Mouse (Mus musculus): ENCODE measurements around the gene Smarcd3. TPM values are rescaled to one million over a fixed set of nuclear protein-coding genes. Genes with fewer than 3 reads are reported as not detected.

Gene Smarcd3
- polyA plus RNA-seq, 1 experiment from 2014 or later: 1.3 TPM

GRCm38 (mm10) chr5:24620116-24620515, 4.1 kb downstream of the Smarcd3 start:
- Histone ChIP-seq H3K4me2 (no peak overlapping the region), H3K9me3 (replicated peaks) (no peaks in the 10 kb centered on the region), H3K4me1 (replicated peaks) (no peaks in the 10 kb centered on the region), H3K36me3 (replicated peaks) (no peaks in the 10 kb centered on the region), H3K4me3 (replicated peaks) (no peak overlapping the region), H3K27ac (replicated peaks) (no peak overlapping the region), H3K27me3 (peaks cover 48% of the 10 kb centered on the region), H3K9ac (no peak overlapping the region)
- no peak for ATAC-seq (ENCODE audit: insufficient read depth)
- 57% methylated on average over 8 of the region's 8 CpGs for WGBS (ENCODE audit: insufficient replicate concordance)

GRCm38 (mm10) chr5:24618921-24619320, 5.3 kb downstream of the Smarcd3 start:
- WGBS (ENCODE audit: insufficient replicate concordance): 54% methylated on average over 3 of the region's 3 CpGs
- H3K4me2 ChIP-seq: no peak overlapping the region
- H3K27me3 ChIP-seq: peaks cover 36% of the 10 kb centered on the region

GRCm38 (mm10) chr5:24615097-24615496, 9.1 kb downstream of the Smarcd3 start:
- ATAC-seq (ENCODE audit: insufficient read depth): no peak
- H3K4me2 ChIP-seq: no peak overlapping the region
- 53% methylated on average over 6 of the region's 6 CpGs for WGBS (ENCODE audit: insufficient replicate concordance)

More at GRCm38 (mm10) chr5:24618921-24619320, 5.3 kb downstream of the Smarcd3 start:
- H3K36me3 ChIP-seq (replicated peaks): no peaks in the 10 kb centered on the region
- no peak overlapping the region for H3K27ac ChIP-seq (replicated peaks)
- H3K9ac ChIP-seq: no peak overlapping the region
- no peaks in the 10 kb centered on the region for H3K9me3 ChIP-seq (replicated peaks)
- H3K4me1 ChIP-seq (replicated peaks): no peaks in the 10 kb centered on the region
- no peak overlapping the region for H3K4me3 ChIP-seq (replicated peaks)
- no peak for ATAC-seq (ENCODE audit: insufficient read depth)

GRCm38 (mm10) chr5:24612302-24612649, 11.9 kb downstream of the Smarcd3 start:
- Histone ChIP-seq H3K27me3 (peaks cover 25% of the 10 kb centered on the region), H3K4me1 (replicated peaks) (no peaks in the 10 kb centered on the region), H3K4me2 (no peak overlapping the region), H3K9me3 (replicated peaks) (no peaks in the 10 kb centered on the region), H3K4me3 (replicated peaks) (no peak overlapping the region), H3K27ac (replicated peaks) (no peak overlapping the region), H3K36me3 (replicated peaks) (no peaks in the 10 kb centered on the region), H3K9ac (no peak overlapping the region)
- no peak for ATAC-seq (ENCODE audit: insufficient read depth)
- WGBS (ENCODE audit: insufficient replicate concordance): 72% methylated on average over 5 of the region's 5 CpGs

More at GRCm38 (mm10) chr5:24615097-24615496, 9.1 kb downstream of the Smarcd3 start:
- Histone ChIP-seq H3K27ac (replicated peaks) (no peak overlapping the region), H3K27me3 (peaks cover 2% of the 10 kb centered on the region; the same call in 1 of the 2 replicates), H3K4me3 (replicated peaks) (no peak overlapping the region), H3K36me3 (replicated peaks) (no peaks in the 10 kb centered on the region), H3K9me3 (replicated peaks) (no peaks in the 10 kb centered on the region), H3K4me1 (replicated peaks) (no peaks in the 10 kb centered on the region), H3K9ac (no peak overlapping the region)

- Histone ChIP-seq H3K27ac (replicated peaks) (no peak overlapping the region), H3K9ac (no peak overlapping the region), H3K9me3 (replicated peaks) (no peaks in the 10 kb centered on the region), H3K4me3 (replicated peaks) (no peak overlapping the region), H3K4me1 (replicated peaks) (no peaks in the 10 kb centered on the region), H3K4me2 (no peak overlapping the region), H3K36me3 (replicated peaks) (no peaks in the 10 kb centered on the region), H3K27me3 (peaks cover 32% of the 10 kb centered on the region)
- 58% methylated on average over 7 of the region's 7 CpGs for WGBS (ENCODE audit: insufficient replicate concordance)
- no peak for ATAC-seq (ENCODE audit: insufficient read depth)
These were observed 12.6 kb downstream of the Smarcd3 start for GRCm38 (mm10) chr5:24611366-24612301.

GRCm38 (mm10) chr5:24609388-24609787, 14.8 kb downstream of the Smarcd3 start:
- Histone ChIP-seq H3K9me3 (replicated peaks) (no peaks in the 10 kb centered on the region), H3K36me3 (replicated peaks) (no peaks in the 10 kb centered on the region), H3K4me3 (replicated peaks) (no peak overlapping the region), H3K27ac (replicated peaks) (no peak overlapping the region), H3K27me3 (peaks cover 54% of the 10 kb centered on the region), H3K4me1 (replicated peaks) (0 out of 2 replicates have a peak, but pooled peaks cover 4% of the 10 kb centered on the region), H3K9ac (no peak overlapping the region), H3K4me2 (no peak overlapping the region)
- 13% methylated on average over 5 of the region's 5 CpGs for WGBS (ENCODE audit: insufficient replicate concordance)
- ATAC-seq (ENCODE audit: insufficient read depth): no peak

- Histone ChIP-seq H3K27me3 (peaks cover 87% of the 10 kb centered on the region), H3K36me3 (replicated peaks) (no peaks in the 10 kb centered on the region), H3K9ac (no peak overlapping the region), H3K4me1 (replicated peaks) (peaks cover 23% of the 10 kb centered on the region), H3K4me2 (no peak overlapping the region), H3K4me3 (replicated peaks) (no peak overlapping the region), H3K9me3 (replicated peaks) (no peaks in the 10 kb centered on the region), H3K27ac (replicated peaks) (no peak overlapping the region)
- no peak for ATAC-seq (ENCODE audit: insufficient read depth)
- WGBS (ENCODE audit: insufficient replicate concordance): 37% methylated on average over 14 of the region's 14 CpGs
These were observed 18.1 kb downstream of the Smarcd3 start for GRCm38 (mm10) chr5:24605980-24606665.

GRCm38 (mm10) chr5:24605321-24605979, 18.8 kb downstream of the Smarcd3 start:
- no peak overlapping the region for H3K27ac ChIP-seq (replicated peaks)
- peaks cover 94% of the 10 kb centered on the region for H3K27me3 ChIP-seq
- H3K4me1 ChIP-seq (replicated peaks): peaks cover 23% of the 10 kb centered on the region
- no peaks in the 10 kb centered on the region for H3K9me3 ChIP-seq (replicated peaks)
- no peak overlapping the region for H3K9ac ChIP-seq
- H3K4me2 ChIP-seq: peak overlapping the region; percentile 53
- ATAC-seq (ENCODE audit: insufficient read depth): no peak
- H3K4me3 ChIP-seq (replicated peaks): no peak overlapping the region
- 26% methylated on average over 6 of the region's 6 CpGs for WGBS (ENCODE audit: insufficient replicate concordance)
- no peaks in the 10 kb centered on the region for H3K36me3 ChIP-seq (replicated peaks)

- Histone ChIP-seq H3K27ac (replicated peaks) (no peak overlapping the region), H3K4me2 (peak overlapping the region; percentile 53), H3K9ac (no peak overlapping the region), H3K4me3 (replicated peaks) (peak overlapping the region; percentile 49), H3K36me3 (replicated peaks) (no peaks in the 10 kb centered on the region), H3K4me1 (replicated peaks) (peaks cover 23% of the 10 kb centered on the region), H3K9me3 (replicated peaks) (no peaks in the 10 kb centered on the region), H3K27me3 (peaks cover 99% of the 10 kb centered on the region)
- under 1% methylated on average over 46 of the region's 46 CpGs for WGBS (ENCODE audit: insufficient replicate concordance)
- peak; percentile 59; the same call in 1 of the 2 replicates for ATAC-seq (ENCODE audit: insufficient read depth)
These were observed 19.5 kb downstream of the Smarcd3 start for GRCm38 (mm10) chr5:24604656-24605100.

- no peak for ATAC-seq (ENCODE audit: insufficient read depth)
- 24% methylated on average over 12 of the region's 12 CpGs for WGBS (ENCODE audit: insufficient replicate concordance)
- Histone ChIP-seq H3K27me3 (peaks cover 99% of the 10 kb centered on the region), H3K4me2 (peak overlapping the region; percentile 53), H3K9ac (no peak overlapping the region), H3K36me3 (replicated peaks) (no peaks in the 10 kb centered on the region), H3K27ac (replicated peaks) (no peak overlapping the region), H3K4me1 (replicated peaks) (peaks cover 23% of the 10 kb centered on the region), H3K9me3 (replicated peaks) (no peaks in the 10 kb centered on the region), H3K4me3 (replicated peaks) (peak overlapping the region; percentile 49)
These were observed 20.0 kb downstream of the Smarcd3 start for GRCm38 (mm10) chr5:24604080-24604655.
